Mouse (Mus musculus) midbrain, embryonic 16.5 days (tissue): ENCODE measurements around the gene Sh3bp5l. TPM values are rescaled to one million over a fixed set of nuclear protein-coding genes. Genes with fewer than 3 reads are reported as not detected.

Source experiments
- ATAC-seq: fragments of 200-750 bp; cut with Nextera tagmentation; 2 replicates; pipeline ENCODE4 v1.8.0; 2017; ENCODE audit warnings: moderate TSS enrichment
- H3K27ac ChIP-seq: fragments of 300-500 bp; sonication (generic); 2 replicates; pipeline ENCODE4 v1.5.1; 2014; ENCODE audit warnings: mild to moderate bottlenecking, low read length, mixed read lengths
- H3K27me3 ChIP-seq: fragments of 300-500 bp; sonication (generic); 2 replicates; pipeline ENCODE4 v1.6.1; 2014; ENCODE audit warnings: low read depth, low read length, mixed read lengths; ENCODE audit not compliant: control insufficient read depth, insufficient read depth
- H3K36me3 ChIP-seq: fragments of 300-500 bp; sonication (generic); 2 replicates; pipeline ENCODE4 v1.6.1; 2014; ENCODE audit warnings: mild to moderate bottlenecking, low read length, moderate library complexity, mixed read lengths; ENCODE audit not compliant: control insufficient read depth, insufficient read depth
- H3K4me1 ChIP-seq: fragments of 300-500 bp; sonication (generic); 2 replicates; pipeline ENCODE4 v1.6.1; 2014; ENCODE audit warnings: mild to moderate bottlenecking, low read length, mixed read lengths; ENCODE audit not compliant: control insufficient read depth, insufficient read depth
- H3K4me2 ChIP-seq: fragments of 300-500 bp; sonication (generic); 2 replicates; pipeline ENCODE4 v1.6.1; 2014; ENCODE audit warnings: mild to moderate bottlenecking, low read length, mixed read lengths
- H3K4me3 ChIP-seq: fragments of 300-500 bp; sonication (generic); 2 replicates; pipeline ENCODE4 v1.5.1; 2014; ENCODE audit warnings: low read depth, mild to moderate bottlenecking, low read length, moderate library complexity, mixed read lengths
- H3K9ac ChIP-seq: fragments of 300-500 bp; sonication (generic); 2 replicates; pipeline ENCODE4 v1.6.1; 2014; ENCODE audit warnings: low read depth, low read length, mixed read lengths
- H3K9me3 ChIP-seq: fragments of 300-500 bp; sonication (generic); replicated peaks from 2 replicates; pipeline ENCODE4 v1.6.1; 2014; ENCODE audit warnings: mild to moderate bottlenecking, low read length, mixed read lengths; ENCODE audit not compliant: control insufficient read depth, poor library complexity, severe bottlenecking
- WGBS: fragments of 180-500 bp; shearing (Covaris S2); extraction: QIAGEN DNeasy Blood & Tissue Kit; methylation state at CpG from one replicate; pipeline ENCODE4 v1.1.7; 2014; 5-methylcytosine and 5-hydroxymethylcytosine counted together
- polyA plus RNA-seq: library from polyadenylated mRNA; unstranded; fragments of >200 nt; fragmentation: Nextera tagmentation; extraction: Ambion mirVana; gene quantifications from 2 replicates; pipeline ENCODE4 v1.2.1, GENCODE M21; 2015

The Sh3bp5l gene
- polyA plus RNA-seq, 1 experiment from 2014 or later = 52.4 TPM

DNA sequence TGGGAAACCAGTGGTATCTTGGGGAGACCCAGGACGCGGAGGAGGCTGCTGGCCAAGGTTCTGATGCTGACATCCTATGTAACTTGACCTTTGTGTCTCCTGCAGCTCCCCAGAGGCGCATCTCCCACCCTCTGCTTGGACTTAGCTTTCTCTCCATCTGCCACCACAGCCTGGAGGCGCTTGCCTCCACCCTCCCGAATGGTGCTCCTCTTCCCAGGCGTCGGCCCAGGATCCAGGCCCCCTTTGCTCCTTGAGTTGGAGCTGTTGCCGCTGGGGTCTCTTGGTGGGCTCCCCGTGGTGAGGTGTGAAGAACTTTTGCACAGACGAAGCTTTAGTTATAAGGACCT is 598 bp downstream of the Sh3bp5l start:
- Histone ChIP-seq H3K4me3 (peak overlapping the region; percentile 95), H3K27ac (no peak overlapping the region), H3K36me3 (peaks cover 9% of the 10 kb centered on the region), H3K4me1 (peaks cover 38% of the 10 kb centered on the region), H3K9ac (peak overlapping the region; percentile 89), H3K4me2 (peak overlapping the region; percentile 96), H3K9me3 (no peaks in the 10 kb centered on the region), H3K27me3 (no peaks in the 10 kb centered on the region)
- 19% methylated on average over 10 of the region's 10 CpGs for WGBS
- no peak; the same call in 1 of the 2 replicates for ATAC-seq

DNA sequence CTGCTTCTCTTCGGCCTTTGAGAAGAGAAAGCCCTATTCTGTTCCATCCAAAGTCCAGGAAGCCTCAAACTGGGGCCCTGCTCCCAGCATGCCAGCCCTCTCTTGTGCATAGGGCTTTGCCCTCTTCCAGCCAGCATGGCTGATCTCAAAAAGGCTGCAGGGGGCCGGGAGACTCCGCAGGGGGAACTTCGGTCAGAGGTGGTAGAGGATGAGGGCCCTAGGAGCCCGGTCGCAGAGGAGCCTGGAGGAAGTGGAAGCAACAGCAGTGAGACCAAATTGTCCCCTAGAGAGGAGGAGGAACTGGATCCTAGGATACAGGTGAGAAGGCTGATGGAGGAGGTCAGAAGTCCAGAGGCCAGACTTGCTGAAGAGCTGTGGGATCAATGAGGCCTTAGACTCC is 1.0 kb downstream of the Sh3bp5l start:
- Histone ChIP-seq H3K27me3 (no peaks in the 10 kb centered on the region), H3K4me3 (peak overlapping the region; percentile 95), H3K4me1 (peaks cover 38% of the 10 kb centered on the region), H3K27ac (no peak overlapping the region), H3K4me2 (peak overlapping the region; percentile 96), H3K36me3 (peaks cover 9% of the 10 kb centered on the region), H3K9ac (peak overlapping the region; percentile 89; the same call in 1 of the 2 replicates), H3K9me3 (no peaks in the 10 kb centered on the region)
- no peak for ATAC-seq
- 85% methylated on average over 6 of the region's 6 CpGs for WGBS

GRCm38 (mm10) chr11:58334746-58335145 is 4.2 kb downstream of the Sh3bp5l start:
- H3K36me3 ChIP-seq = peaks cover 20% of the 10 kb centered on the region
- H3K9ac ChIP-seq = no peak overlapping the region
- H3K27me3 ChIP-seq = no peaks in the 10 kb centered on the region
- H3K4me3 ChIP-seq = no peak overlapping the region
- no peak for ATAC-seq
- no peak overlapping the region for H3K27ac ChIP-seq
- no peaks in the 10 kb centered on the region for H3K9me3 ChIP-seq
- WGBS = 78% methylated on average over 3 of the region's 3 CpGs
- H3K4me1 ChIP-seq = peaks cover 25% of the 10 kb centered on the region
- H3K4me2 ChIP-seq = no peak overlapping the region

DNA sequence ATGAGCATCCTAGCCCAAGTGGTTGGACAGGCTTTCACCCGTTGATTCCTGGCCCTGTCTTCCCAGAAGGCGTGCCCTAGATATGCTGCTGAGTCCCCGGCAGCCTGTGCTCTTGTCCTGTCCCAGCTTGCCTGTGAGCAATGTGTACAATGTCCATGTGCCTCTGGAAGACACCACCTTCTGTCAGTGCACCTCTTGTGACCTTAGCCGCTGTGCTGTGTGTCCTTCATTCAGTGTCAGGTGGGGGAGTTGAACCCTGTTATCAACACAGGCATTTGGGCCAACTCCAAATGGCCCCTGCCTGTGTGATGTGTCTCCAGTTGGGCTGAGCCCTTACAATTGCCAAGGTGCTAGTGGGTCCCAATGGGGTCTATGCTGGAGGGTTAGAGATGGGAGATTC is 16.2 kb downstream of the Sh3bp5l start:
- Histone ChIP-seq H3K4me3 (no peak overlapping the region), H3K27me3 (no peaks in the 10 kb centered on the region), H3K9me3 (no peaks in the 10 kb centered on the region), H3K36me3 (peaks cover 25% of the 10 kb centered on the region), H3K4me1 (no peaks in the 10 kb centered on the region), H3K27ac (no peak overlapping the region), H3K4me2 (no peak overlapping the region), H3K9ac (no peak overlapping the region)
- 95% methylated on average over 4 of the region's 4 CpGs for WGBS
- ATAC-seq = no peak

GRCm38 (mm10) chr11:58350628-58351027 is 20.1 kb downstream of the Sh3bp5l start:
- no peak for ATAC-seq

DNA sequence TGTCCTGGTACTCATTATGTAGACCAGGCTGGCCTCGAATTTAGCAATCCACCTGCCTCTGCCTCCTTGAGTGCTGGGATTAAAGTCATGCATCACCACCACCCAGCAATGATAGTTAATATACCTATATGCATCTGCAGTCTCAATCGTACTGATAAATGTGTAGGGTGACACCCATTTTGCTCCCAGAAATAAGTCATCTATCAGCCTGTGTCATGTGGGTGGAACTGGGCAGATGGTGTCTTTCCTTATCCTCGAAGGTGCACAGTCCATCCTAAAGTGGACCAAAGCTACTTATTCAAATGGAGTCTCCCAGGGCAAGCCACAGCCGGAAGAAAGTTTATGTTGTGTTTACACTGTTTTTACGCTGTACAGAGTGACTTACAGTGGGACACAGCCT is 20.7 kb downstream of the Sh3bp5l start:
- Histone ChIP-seq H3K4me2 (no peak overlapping the region), H3K36me3 (peaks cover 11% of the 10 kb centered on the region), H3K9me3 (no peaks in the 10 kb centered on the region), H3K4me1 (no peaks in the 10 kb centered on the region), H3K27me3 (no peaks in the 10 kb centered on the region), H3K27ac (no peak overlapping the region), H3K9ac (no peak overlapping the region), H3K4me3 (no peak overlapping the region)
- ATAC-seq = no peak
- 96% methylated on average over 5 of the region's 5 CpGs for WGBS

More at GRCm38 (mm10) chr11:58350628-58351027, 20.1 kb downstream of the Sh3bp5l start:
- 75% methylated on average over 4 of the region's 4 CpGs for WGBS
- no peaks in the 10 kb centered on the region for H3K27me3 ChIP-seq
- H3K4me2 ChIP-seq = no peak overlapping the region
- no peak overlapping the region for H3K27ac ChIP-seq
- H3K9me3 ChIP-seq = no peaks in the 10 kb centered on the region
- no peaks in the 10 kb centered on the region for H3K4me1 ChIP-seq
- H3K36me3 ChIP-seq = peaks cover 14% of the 10 kb centered on the region
- no peak overlapping the region for H3K9ac ChIP-seq
- no peak overlapping the region for H3K4me3 ChIP-seq

DNA sequence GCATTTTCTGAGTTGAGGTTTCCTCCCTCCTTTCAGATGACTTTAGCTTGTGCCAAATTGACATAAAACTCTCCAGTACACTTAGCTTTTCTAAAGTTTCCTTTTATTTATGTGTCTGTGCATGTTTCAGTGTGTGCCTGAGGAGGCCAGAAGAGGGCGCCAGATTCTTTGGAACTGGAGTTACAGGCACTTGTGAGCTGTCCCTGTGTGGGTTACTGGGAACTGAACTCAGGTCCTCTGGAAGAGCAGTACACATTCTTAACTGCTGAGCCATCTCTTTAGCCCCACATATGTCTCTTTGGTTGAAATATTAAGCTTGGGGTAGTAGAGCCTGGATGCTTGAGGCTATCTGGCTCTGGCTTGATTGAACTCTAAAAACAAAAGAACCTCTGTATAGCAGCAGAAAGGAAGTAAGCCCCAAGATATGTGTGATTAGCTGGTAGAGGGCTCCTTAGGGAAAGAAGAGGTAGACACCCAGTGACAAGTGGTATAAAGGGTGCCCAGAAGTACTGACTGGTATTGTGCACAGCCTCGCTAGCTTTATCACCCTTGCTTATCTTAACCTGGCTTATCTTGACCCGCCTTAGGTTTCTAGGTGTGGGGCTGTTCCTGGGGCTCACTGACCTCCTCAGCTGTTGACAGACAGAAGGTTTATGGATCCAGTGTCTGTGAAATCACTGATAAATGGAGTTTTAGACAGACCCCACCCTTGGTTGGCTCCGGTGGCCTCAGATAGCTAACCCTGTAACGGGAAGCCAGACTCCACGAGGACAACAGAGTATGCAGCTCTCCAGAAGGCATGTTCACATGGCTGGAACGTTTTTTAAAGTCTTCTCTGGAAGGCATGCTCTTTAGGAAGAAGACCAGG is 22.4 kb downstream of the Sh3bp5l start:
- Histone ChIP-seq H3K9me3 (no peaks in the 10 kb centered on the region), H3K4me1 (no peaks in the 10 kb centered on the region), H3K4me2 (no peak overlapping the region), H3K9ac (no peak overlapping the region), H3K36me3 (no peaks in the 10 kb centered on the region), H3K27me3 (no peaks in the 10 kb centered on the region), H3K27ac (no peak overlapping the region), H3K4me3 (no peak overlapping the region)
- WGBS = 70% methylated on average over 7 of the region's 7 CpGs
- no peak for ATAC-seq

DNA sequence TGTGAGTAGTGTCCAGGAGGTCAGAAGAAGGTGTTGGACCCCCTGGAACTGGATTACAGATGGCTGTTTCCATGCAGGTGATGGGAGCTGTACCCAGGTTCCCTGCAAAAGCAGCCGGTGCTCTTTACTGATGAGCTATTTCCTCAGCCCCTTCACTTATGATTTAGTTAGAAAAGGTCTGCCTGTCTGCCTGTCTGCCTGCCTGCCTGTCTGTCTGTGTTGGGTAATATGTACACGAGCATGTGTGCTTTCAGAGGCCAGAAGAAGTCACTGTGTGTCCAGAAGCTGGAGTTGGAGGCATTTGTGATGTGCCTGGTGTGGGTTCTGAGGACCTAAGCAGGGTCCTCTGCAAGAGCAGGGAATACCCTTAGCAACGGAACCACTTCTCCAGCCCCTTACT is 23.2 kb downstream of the Sh3bp5l start:
- no peak for ATAC-seq
- H3K27me3 ChIP-seq = no peaks in the 10 kb centered on the region
- no peak overlapping the region for H3K27ac ChIP-seq
- H3K36me3 ChIP-seq = no peaks in the 10 kb centered on the region
- H3K9ac ChIP-seq = no peak overlapping the region
- 83% methylated on average over 3 of the region's 3 CpGs for WGBS
- no peaks in the 10 kb centered on the region for H3K9me3 ChIP-seq
- H3K4me3 ChIP-seq = no peak overlapping the region
- H3K4me2 ChIP-seq = no peak overlapping the region
- no peaks in the 10 kb centered on the region for H3K4me1 ChIP-seq

GRCm38 (mm10) chr11:58354476-58354875 is 24.0 kb downstream of the Sh3bp5l start:
- H3K27ac ChIP-seq = no peak overlapping the region
- WGBS = 76% methylated on average over 10 of the region's 10 CpGs
- H3K27me3 ChIP-seq = no peaks in the 10 kb centered on the region
- no peaks in the 10 kb centered on the region for H3K4me1 ChIP-seq
- H3K9me3 ChIP-seq = no peaks in the 10 kb centered on the region
- ATAC-seq = no peak
- no peak overlapping the region for H3K4me2 ChIP-seq
- H3K4me3 ChIP-seq = no peak overlapping the region
- no peak overlapping the region for H3K9ac ChIP-seq
- no peaks in the 10 kb centered on the region for H3K36me3 ChIP-seq
